Mouse (Mus musculus): ENCODE measurements at regions not wholly inside any gene's neighbourhood (a gene's known extent, or its start where the extent isn't known, plus 50 kb on each side); places are given as distances from the start of the nearest gene placed in this dataset.

- Histone ChIP-seq H3K9me3 (replicated peaks; ENCODE audit: control insufficient read depth, low read length) (no peaks in the 10 kb centered on the region), H3K9ac (replicated peaks; ENCODE audit: low read depth, low read length) (no peak overlapping the region), H3K4me2 (ENCODE audit: low read depth, low read length) (no peak overlapping the region), H3K36me3 (replicated peaks; ENCODE audit: control insufficient read depth, insufficient read depth, low read length) (no peaks in the 10 kb centered on the region), H3K4me3 (ENCODE audit: low read depth, low read length) (no peak overlapping the region), H3K27me3 (ENCODE audit: control insufficient read depth, insufficient read depth, low read length) (no peaks in the 10 kb centered on the region), H3K27ac (ENCODE audit: low read depth) (no peak overlapping the region), H3K4me1 (ENCODE audit: control insufficient read depth, insufficient read depth) (peaks cover 13% of the 10 kb centered on the region; the same call in 1 of the 2 replicates)
- 67% methylated on average over 8 of the region's 8 CpGs for WGBS
- DNase-seq (ENCODE audit: low spot score) = no peak
- no peak for TF ChIP-seq EP300 (IDR thresholded peaks at IDR 0.05; ENCODE audit: low read depth)
- no peak for TF ChIP-seq CTCF (IDR thresholded peaks at IDR 0.05; ENCODE audit: low read depth)
- no peak for ATAC-seq (ENCODE audit: insufficient read depth, low read depth)
Measured at GRCm38 (mm10) chr1:119324551-119324950, 97.5 kb downstream of the Inhbb start.

GRCm38 (mm10) chr1:119322279-119322995 is 99.6 kb downstream of the Inhbb start:
- TF ChIP-seq EP300 (IDR thresholded peaks at IDR 0.05; ENCODE audit: low read depth) (no peak), CTCF (IDR thresholded peaks at IDR 0.05; ENCODE audit: low read depth) (no peak)
- ATAC-seq (ENCODE audit: insufficient read depth, low read depth) = no peak
- no peak for DNase-seq (ENCODE audit: low spot score)
- no peak overlapping the region; the same call in 1 of the 2 replicates for H3K27ac ChIP-seq (ENCODE audit: low read depth)
- no peak overlapping the region for H3K9ac ChIP-seq (replicated peaks; ENCODE audit: low read depth, low read length)
- H3K4me2 ChIP-seq (ENCODE audit: low read depth, low read length) = no peak overlapping the region
- no peaks in the 10 kb centered on the region for H3K27me3 ChIP-seq (ENCODE audit: control insufficient read depth, insufficient read depth, low read length)
- H3K36me3 ChIP-seq (replicated peaks; ENCODE audit: control insufficient read depth, insufficient read depth, low read length) = no peaks in the 10 kb centered on the region
- peaks cover 13% of the 10 kb centered on the region; the same call in 1 of the 2 replicates for H3K4me1 ChIP-seq (ENCODE audit: control insufficient read depth, insufficient read depth)
- H3K9me3 ChIP-seq (replicated peaks; ENCODE audit: control insufficient read depth, low read length) = no peaks in the 10 kb centered on the region
- WGBS = 84% methylated on average over 10 of the region's 10 CpGs
- no peak overlapping the region for H3K4me3 ChIP-seq (ENCODE audit: low read depth, low read length)

- no peaks in the 10 kb centered on the region for H3K27me3 ChIP-seq (ENCODE audit: control insufficient read depth, insufficient read depth, low read length)
- no peak overlapping the region for H3K4me2 ChIP-seq (ENCODE audit: low read depth, low read length)
- H3K9me3 ChIP-seq (replicated peaks; ENCODE audit: control insufficient read depth, low read length) = no peaks in the 10 kb centered on the region
- TF ChIP-seq CTCF (IDR thresholded peaks at IDR 0.05; ENCODE audit: low read depth) = no peak
- TF ChIP-seq EP300 (IDR thresholded peaks at IDR 0.05; ENCODE audit: low read depth) = no peak
- WGBS = 27% methylated on average over 8 of the region's 8 CpGs
- H3K4me1 ChIP-seq (ENCODE audit: control insufficient read depth, insufficient read depth) = peaks cover 13% of the 10 kb centered on the region; the same call in 1 of the 2 replicates
- H3K9ac ChIP-seq (replicated peaks; ENCODE audit: low read depth, low read length) = no peak overlapping the region
- no peak overlapping the region for H3K4me3 ChIP-seq (ENCODE audit: low read depth, low read length)
- ATAC-seq (ENCODE audit: insufficient read depth, low read depth) (peak; percentile 75), DNase-seq (ENCODE audit: low spot score) (peak; percentile 27)
- no peak overlapping the region; the same call in 1 of the 2 replicates for H3K27ac ChIP-seq (ENCODE audit: low read depth)
- H3K36me3 ChIP-seq (replicated peaks; ENCODE audit: control insufficient read depth, insufficient read depth, low read length) = no peaks in the 10 kb centered on the region
Measured at GRCm38 (mm10) chr1:119321799-119322198, 100.2 kb downstream of the Inhbb start.

GRCm38 (mm10) chr1:119317006-119317405 is 105.0 kb downstream of the Inhbb start:
- no peak for ATAC-seq (ENCODE audit: insufficient read depth, low read depth)
- TF ChIP-seq EP300 (IDR thresholded peaks at IDR 0.05; ENCODE audit: low read depth) (no peak), CTCF (IDR thresholded peaks at IDR 0.05; ENCODE audit: low read depth) (no peak)
- Histone ChIP-seq H3K9ac (replicated peaks; ENCODE audit: low read depth, low read length) (no peak overlapping the region), H3K27me3 (ENCODE audit: control insufficient read depth, insufficient read depth, low read length) (no peaks in the 10 kb centered on the region), H3K9me3 (replicated peaks; ENCODE audit: control insufficient read depth, low read length) (no peaks in the 10 kb centered on the region), H3K36me3 (replicated peaks; ENCODE audit: control insufficient read depth, insufficient read depth, low read length) (no peaks in the 10 kb centered on the region), H3K4me1 (ENCODE audit: control insufficient read depth, insufficient read depth) (peaks cover 9% of the 10 kb centered on the region; the same call in 1 of the 2 replicates), H3K4me2 (ENCODE audit: low read depth, low read length) (no peak overlapping the region), H3K4me3 (ENCODE audit: low read depth, low read length) (no peak overlapping the region), H3K27ac (ENCODE audit: low read depth) (no peak overlapping the region)
- DNase-seq (ENCODE audit: low spot score) = no peak
- 74% methylated on average over 4 of the region's 4 CpGs for WGBS

GRCm38 (mm10) chr1:119308719-119309365 is 113.2 kb downstream of the Inhbb start:
- no peak overlapping the region for H3K27ac ChIP-seq (ENCODE audit: low read depth)
- H3K4me3 ChIP-seq (ENCODE audit: low read depth, low read length) = no peak overlapping the region
- no peaks in the 10 kb centered on the region for H3K36me3 ChIP-seq (replicated peaks; ENCODE audit: control insufficient read depth, insufficient read depth, low read length)
- H3K4me1 ChIP-seq (ENCODE audit: control insufficient read depth, insufficient read depth) = 0 out of 2 replicates have a peak, but pooled peaks cover 5% of the 10 kb centered on the region
- peak; percentile 29; the same call in 1 of the 2 replicates for TF ChIP-seq CTCF (IDR thresholded peaks at IDR 0.05; ENCODE audit: low read depth)
- no peak for TF ChIP-seq EP300 (IDR thresholded peaks at IDR 0.05; ENCODE audit: low read depth)
- H3K27me3 ChIP-seq (ENCODE audit: control insufficient read depth, insufficient read depth, low read length) = no peaks in the 10 kb centered on the region
- no peak overlapping the region for H3K4me2 ChIP-seq (ENCODE audit: low read depth, low read length)
- WGBS = 47% methylated on average over 9 of the region's 9 CpGs
- H3K9me3 ChIP-seq (replicated peaks; ENCODE audit: control insufficient read depth, low read length) = no peaks in the 10 kb centered on the region
- ATAC-seq (ENCODE audit: insufficient read depth, low read depth) (peak; percentile 57), DNase-seq (ENCODE audit: low spot score) (peak; percentile 10)
- H3K9ac ChIP-seq (replicated peaks; ENCODE audit: low read depth, low read length) = no peak overlapping the region

All from heart, postnatal 0 days (tissue).